Comparison of ENCODE assay signal across 9 mouse cellular contexts in genomic region chr7:141193348-141193856, GRCm38 (mm10). TPM values are rescaled to one million over a fixed set of nuclear protein-coding genes. Genes with fewer than 3 reads are reported as not detected.
DNase-seq lines count a peak whose midpoint lies in the region; ATAC-seq and TF ChIP-seq lines count a peak whose summit lies in the region.
"Had no signal": no experiment of that assay in that cellular context is flagged by ENCODE, and none has a peak within 500 bp of the region (broad histone marks: within the 10 kb centered on the region; RNA-seq: fewer than 3 reads in every experiment).

No protein-coding gene starts in this region.

- under 1% methylated on average over 43 of the region's 43 CpGs for WGBS in forebrain, embryonic 12.5 days
- WGBS in intestine, embryonic 16.5 days, result under 1% methylated on average over 43 of the region's 43 CpGs
- under 1% methylated on average over 34 of the region's 43 CpGs for WGBS in liver, embryonic 12.5 days (ENCODE audit: insufficient replicate concordance)
- WGBS in midbrain, postnatal 0 days, result under 1% methylated on average over 34 of the region's 43 CpGs

- 0 out of 2 replicates have a peak, but pooled peaks have one; percentile 6 for TF ChIP-seq CTCF in midbrain, postnatal 0 days (IDR thresholded peaks at IDR 0.05)

- peak overlapping the region; percentile 78 for H3K27ac ChIP-seq in forebrain, embryonic 12.5 days
- peak overlapping the region; percentile 87 for H3K27ac ChIP-seq in intestine, embryonic 16.5 days (ENCODE audit: low read length)
- H3K27ac ChIP-seq in liver, embryonic 12.5 days, result peak overlapping the region; percentile 95
- H3K27ac ChIP-seq in midbrain, postnatal 0 days (ENCODE audit: low read depth, low read length), result peak overlapping the region; percentile 85

- no peaks in the 10 kb centered on the region for H3K9me3 ChIP-seq in forebrain, embryonic 12.5 days
- no peaks in the 10 kb centered on the region for H3K9me3 ChIP-seq in intestine, embryonic 16.5 days (ENCODE audit: control insufficient read depth, low read length)
- H3K9me3 ChIP-seq in liver, embryonic 12.5 days (replicated peaks), result no peaks in the 10 kb centered on the region
- no peaks in the 10 kb centered on the region for H3K9me3 ChIP-seq in midbrain, postnatal 0 days (ENCODE audit: low read length)

- peak overlapping the region; percentile 96 for H3K4me3 ChIP-seq in forebrain, embryonic 12.5 days (replicated peaks)
- peak overlapping the region; percentile 92 for H3K4me3 ChIP-seq in intestine, embryonic 16.5 days (ENCODE audit: low read length)
- H3K4me3 ChIP-seq in liver, embryonic 12.5 days, result peak overlapping the region; percentile 93
- H3K4me3 ChIP-seq in midbrain, postnatal 0 days (ENCODE audit: low read depth, low read length), result peak overlapping the region; percentile 96

- no peaks in the 10 kb centered on the region for H3K27me3 ChIP-seq in forebrain, embryonic 12.5 days
- H3K27me3 ChIP-seq in intestine, embryonic 16.5 days (replicated peaks; ENCODE audit: control insufficient read depth, insufficient read depth, low read length), result no peaks in the 10 kb centered on the region
- no peaks in the 10 kb centered on the region for H3K27me3 ChIP-seq in liver, embryonic 12.5 days (replicated peaks)
- no peaks in the 10 kb centered on the region for H3K27me3 ChIP-seq in midbrain, postnatal 0 days (ENCODE audit: insufficient read depth, low read length)

- peaks cover 29% of the 10 kb centered on the region for H3K4me1 ChIP-seq in forebrain, embryonic 12.5 days
- H3K4me1 ChIP-seq in intestine, embryonic 16.5 days (ENCODE audit: control insufficient read depth, insufficient read depth, low read length), result peaks cover 17% of the 10 kb centered on the region
- H3K4me1 ChIP-seq in liver, embryonic 12.5 days, result peaks cover 75% of the 10 kb centered on the region
- H3K4me1 ChIP-seq in midbrain, postnatal 0 days (ENCODE audit: insufficient read depth, low read length), result peaks cover 8% of the 10 kb centered on the region; the same call in 1 of the 2 replicates

- H3K9ac ChIP-seq in forebrain, embryonic 12.5 days, result peak overlapping the region; percentile 94
- peak overlapping the region; percentile 92 for H3K9ac ChIP-seq in intestine, embryonic 16.5 days (ENCODE audit: low read depth, low read length)
- H3K9ac ChIP-seq in liver, embryonic 12.5 days, result peak overlapping the region; percentile 98
- H3K9ac ChIP-seq in midbrain, postnatal 0 days (replicated peaks; ENCODE audit: low read length, poor library complexity, severe bottlenecking), result peak overlapping the region; percentile 94

- peak overlapping the region; percentile 91 for H3K4me2 ChIP-seq in forebrain, embryonic 12.5 days
- H3K4me2 ChIP-seq in intestine, embryonic 16.5 days (ENCODE audit: low read depth, low read length), result peak overlapping the region; percentile 91
- peak overlapping the region; percentile 92 for H3K4me2 ChIP-seq in liver, embryonic 12.5 days
- peak overlapping the region; percentile 65 for H3K4me2 ChIP-seq in midbrain, postnatal 0 days (ENCODE audit: low read depth, low read length, poor library complexity, severe bottlenecking)

- no peak; the same call in 1 of the 2 replicates for ATAC-seq in forebrain, embryonic 12.5 days (ENCODE audit: low FRiP score)
- ATAC-seq in intestine, embryonic 16.5 days, result no peak
- no peak for ATAC-seq in liver, embryonic 12.5 days
- peak; percentile 20 for ATAC-seq in midbrain, postnatal 0 days (ENCODE audit: low FRiP score)

- DNase-seq in layer of hippocampus, adult 11-12 months (ENCODE audit: low spot score), result peak; percentile 51
- no peak for DNase-seq in layer of hippocampus, adult 9-11 months
- peak; percentile 80 for DNase-seq in R1 (ENCODE audit: low read depth, low spot score)
- DNase-seq in midbrain, postnatal 0 days (ENCODE audit: low spot score), result peak; percentile 14
- peak; percentile 70 for DNase-seq in yolk sac, embryonic 10.5 days (ENCODE audit: low spot score)

- H3K36me3 ChIP-seq in forebrain, embryonic 12.5 days (replicated peaks), result peaks cover 38% of the 10 kb centered on the region
- peaks cover 18% of the 10 kb centered on the region for H3K36me3 ChIP-seq in intestine, embryonic 16.5 days (ENCODE audit: control insufficient read depth, insufficient read depth, low read length)
- peaks cover 41% of the 10 kb centered on the region for H3K36me3 ChIP-seq in liver, embryonic 12.5 days
- peaks cover 33% of the 10 kb centered on the region for H3K36me3 ChIP-seq in midbrain, postnatal 0 days (ENCODE audit: insufficient read depth, low read length)

RNA-seq across cellular contexts. Expression of gene Hras, which starts 0.4 kb away (rescaled TPM):
- polyA plus RNA-seq in forebrain, embryonic 12.5 days (2016; fragmentation: Nextera tagmentation; extraction: Ambion mirVana), result 79.1 and 89.4 TPM in 2 replicates
- polyA plus RNA-seq in intestine, embryonic 16.5 days (2015; fragmentation: Nextera tagmentation; extraction: Ambion mirVana), result 21.9 and 47.0 TPM in 2 replicates
- polyA plus RNA-seq in liver, embryonic 12.5 days (2016; fragmentation: Nextera tagmentation; extraction: Ambion mirVana), result 124 and 125 TPM in 2 replicates
- 109 and 113 TPM in 2 replicates for total RNA-seq in midbrain, postnatal 0 days (2014; rRNA removed)
- 209 TPM in 2 replicates for polyA plus RNA-seq in midbrain, postnatal 0 days (2015; fragmentation: Nextera tagmentation; extraction: Ambion mirVana)

RNA-seq across cellular contexts. Expression of gene Lrrc56, which starts 0.6 kb away (rescaled TPM):
- polyA plus RNA-seq in forebrain, embryonic 12.5 days (2016; fragmentation: Nextera tagmentation; extraction: Ambion mirVana), result 14.2 and 16.0 TPM in 2 replicates
- polyA plus RNA-seq in intestine, embryonic 16.5 days (2015; fragmentation: Nextera tagmentation; extraction: Ambion mirVana), result 5.3 and 6.5 TPM in 2 replicates
- polyA plus RNA-seq in liver, embryonic 12.5 days (2016; fragmentation: Nextera tagmentation; extraction: Ambion mirVana), result 16.4 and 17.9 TPM in 2 replicates
- 11.5 and 14.9 TPM in 2 replicates for total RNA-seq in midbrain, postnatal 0 days (2014; rRNA removed)
- polyA plus RNA-seq in midbrain, postnatal 0 days (2015; fragmentation: Nextera tagmentation; extraction: Ambion mirVana), result 8.6 TPM in 2 replicates

RNA-seq across cellular contexts. Expression of gene Lmntd2, which starts 20.5 kb away (rescaled TPM):
- polyA plus RNA-seq in forebrain, embryonic 12.5 days (2016; fragmentation: Nextera tagmentation; extraction: Ambion mirVana), result 3.3 and 3.7 TPM in 2 replicates
- polyA plus RNA-seq in intestine, embryonic 16.5 days (2015; fragmentation: Nextera tagmentation; extraction: Ambion mirVana), result 4.0 TPM in 2 replicates
- 0.99 and 1.1 TPM in 2 replicates for polyA plus RNA-seq in liver, embryonic 12.5 days (2016; fragmentation: Nextera tagmentation; extraction: Ambion mirVana)
- total RNA-seq in midbrain, postnatal 0 days (2014; rRNA removed), result not detected in 2 replicates
- 0.10 and 0.36 TPM in 2 replicates for polyA plus RNA-seq in midbrain, postnatal 0 days (2015; fragmentation: Nextera tagmentation; extraction: Ambion mirVana)
- total RNA-seq: left cerebral cortex, postnatal 10 days had no signal

RNA-seq across cellular contexts. Expression of gene Rnh1, which starts 20.7 kb away (rescaled TPM):
- polyA plus RNA-seq in forebrain, embryonic 12.5 days (2016; fragmentation: Nextera tagmentation; extraction: Ambion mirVana), result 47.2 and 49.7 TPM in 2 replicates
- polyA plus RNA-seq in intestine, embryonic 16.5 days (2015; fragmentation: Nextera tagmentation; extraction: Ambion mirVana), result 159 and 160 TPM in 2 replicates
- 55.0 and 65.0 TPM in 2 replicates for polyA plus RNA-seq in liver, embryonic 12.5 days (2016; fragmentation: Nextera tagmentation; extraction: Ambion mirVana)
- 39.1 and 47.1 TPM in 2 replicates for total RNA-seq in midbrain, postnatal 0 days (2014; rRNA removed)
- 44.2 and 46.8 TPM in 2 replicates for polyA plus RNA-seq in midbrain, postnatal 0 days (2015; fragmentation: Nextera tagmentation; extraction: Ambion mirVana)

RNA-seq across cellular contexts. Expression of gene Rassf7, which starts 22.3 kb away (rescaled TPM):
- polyA plus RNA-seq in forebrain, embryonic 12.5 days (2016; fragmentation: Nextera tagmentation; extraction: Ambion mirVana), result 35.4 and 38.5 TPM in 2 replicates
- polyA plus RNA-seq in intestine, embryonic 16.5 days (2015; fragmentation: Nextera tagmentation; extraction: Ambion mirVana), result 75.6 and 77.5 TPM in 2 replicates
- 27.3 and 28.3 TPM in 2 replicates for polyA plus RNA-seq in liver, embryonic 12.5 days (2016; fragmentation: Nextera tagmentation; extraction: Ambion mirVana)
- total RNA-seq in midbrain, postnatal 0 days (2014; rRNA removed), result 15.5 and 23.5 TPM in 2 replicates
- 20.7 and 21.7 TPM in 2 replicates for polyA plus RNA-seq in midbrain, postnatal 0 days (2015; fragmentation: Nextera tagmentation; extraction: Ambion mirVana)
